Mouse (Mus musculus) CH12.LX (cell line): ENCODE data around the gene Tpte.

Experiments used
- CTCF ChIP-seq, 2 experiments: IDR thresholded peaks in 1 of 2; conservative IDR thresholded peaks in 1 of 2; 2 replicates each; pipeline ENCODE4 v1.5.1; 2011 to 2012; ENCODE audit warnings: low read depth in 2 of 2, low read length in 2 of 2, improper control_type of control experiment in 1 of 2, inconsistent platforms in 1 of 2, mild to moderate bottlenecking in 1 of 2, moderate library complexity in 1 of 2
- ELF1 ChIP-seq: IDR thresholded peaks from 2 replicates; pipeline ENCODE4 v1.6.1; 2014; ENCODE audit warnings: low read depth, mild to moderate bottlenecking, inconsistent platforms, low read length, improper control_type of control experiment
- EP300 ChIP-seq: IDR thresholded peaks from 2 replicates; pipeline ENCODE4 v1.6.1; 2011; ENCODE audit warnings: low read length, improper control_type of control experiment
- HCFC1 ChIP-seq: IDR thresholded peaks from 2 replicates; pipeline ENCODE4 v1.6.1; 2012; ENCODE audit warnings: low read depth, mild to moderate bottlenecking, inconsistent platforms, low read length, improper control_type of control experiment
- MAFK ChIP-seq: IDR thresholded peaks from 2 replicates; pipeline ENCODE4 v1.6.1; 2011; ENCODE audit warnings: low read length, improper control_type of control experiment; ENCODE audit not compliant: insufficient replicate concordance
- NELFE ChIP-seq: IDR thresholded peaks from 2 replicates; pipeline ENCODE4 v1.6.1; 2011; ENCODE audit warnings: low read depth, low read length, improper control_type of control experiment
- POLR2A ChIP-seq: IDR thresholded peaks from 2 replicates; pipeline ENCODE4 v1.6.1; 2011; ENCODE audit warnings: low read depth, mild to moderate bottlenecking, improper control_type of control experiment, low read length
- POLR2AphosphoS2 ChIP-seq: IDR thresholded peaks from 2 replicates; pipeline ENCODE4 v1.6.1; 2011; ENCODE audit warnings: low read depth, low read length, improper control_type of control experiment
- USF1 ChIP-seq: IDR thresholded peaks from 2 replicates; pipeline ENCODE4 v1.6.1; 2014; ENCODE audit warnings: low read depth, mild to moderate bottlenecking, inconsistent platforms, low read length, improper control_type of control experiment
- USF2 ChIP-seq: conservative IDR thresholded peaks from 2 replicates; pipeline ENCODE4 v1.6.1; 2011; ENCODE audit warnings: low read depth, low read length, improper control_type of control experiment
- ZNF384 ChIP-seq: IDR thresholded peaks from 2 replicates; pipeline ENCODE4 v1.6.1; 2012; ENCODE audit warnings: low read depth, low read length, improper control_type of control experiment, inconsistent platforms

GRCm38 (mm10) chr8:22259531-22259930, 23.7 kb upstream of the Tpte start:
- TF ChIP-seq POLR2AphosphoS2 (no peak), USF2 (no peak), MAFK (no peak), CTCF (conservative IDR thresholded peaks at IDR 0.05 in 1 of 2, IDR thresholded peaks at IDR 0.05 in 1 of 2; ENCODE audit: low read depth in 2 of 2, low read length in 2 of 2) (no peak), ZNF384 (no peak), EP300 (no peak), USF1 (no peak), NELFE (no peak), ELF1 (no peak), POLR2A (no peak), HCFC1 (no peak)
